Mouse (Mus musculus): ENCODE data around the gene Otub1.

Otub1 gene

GRCm38 (mm10) chr19:7177804-7178511 lies 28.2 kb downstream of the Otub1 start:
- DNase-seq (ENCODE audit: low read depth, low spot score): no peak

GRCm38 (mm10) chr19:7176041-7176696 lies 29.9 kb downstream of the Otub1 start:
- DNase-seq (ENCODE audit: low read depth, low spot score): no peak

GRCm38 (mm10) chr19:7172051-7172866 lies 33.9 kb downstream of the Otub1 start:
- no peak for DNase-seq (ENCODE audit: low read depth, low spot score)

GRCm38 (mm10) chr19:7171447-7171846 lies 34.7 kb downstream of the Otub1 start:
- DNase-seq (ENCODE audit: low read depth, low spot score): no peak

- no peak for DNase-seq (ENCODE audit: low read depth, low spot score)
These were observed 35.2 kb downstream of the Otub1 start for GRCm38 (mm10) chr19:7170916-7171315.

GRCm38 (mm10) chr19:7168423-7168822 lies 37.7 kb downstream of the Otub1 start:
- no peak for DNase-seq (ENCODE audit: low read depth, low spot score)

GRCm38 (mm10) chr19:7166767-7167166 lies 39.3 kb downstream of the Otub1 start:
- no peak for DNase-seq (ENCODE audit: low read depth, low spot score)

- no peak for DNase-seq (ENCODE audit: low read depth, low spot score)
These were observed 39.9 kb downstream of the Otub1 start for GRCm38 (mm10) chr19:7166200-7166711.

GRCm38 (mm10) chr19:7165509-7166199 lies 40.5 kb downstream of the Otub1 start:
- no peak for DNase-seq (ENCODE audit: low read depth, low spot score)

GRCm38 (mm10) chr19:7164820-7165323 lies 41.2 kb downstream of the Otub1 start:
- DNase-seq (ENCODE audit: low read depth, low spot score): no peak

- DNase-seq (ENCODE audit: low read depth, low spot score): no peak
These were observed 41.9 kb downstream of the Otub1 start for GRCm38 (mm10) chr19:7164238-7164637.

GRCm38 (mm10) chr19:7161064-7161463 lies 45.1 kb downstream of the Otub1 start:
- DNase-seq (ENCODE audit: low read depth, low spot score): no peak

GRCm38 (mm10) chr19:7160151-7160906 lies 45.8 kb downstream of the Otub1 start:
- peak; percentile 62 for DNase-seq (ENCODE audit: low read depth, low spot score)

GRCm38 (mm10) chr19:7157734-7158133 lies 48.4 kb downstream of the Otub1 start:
- no peak for DNase-seq (ENCODE audit: low read depth, low spot score)

GRCm38 (mm10) chr19:7155196-7155595 lies 50.9 kb downstream of the Otub1 start:
- DNase-seq (ENCODE audit: low read depth, low spot score): no peak

GRCm38 (mm10) chr19:7153232-7153631 lies 52.9 kb downstream of the Otub1 start:
- no peak for DNase-seq (ENCODE audit: low read depth, low spot score)

GRCm38 (mm10) chr19:7151927-7152653 lies 54.0 kb downstream of the Otub1 start:
- DNase-seq (ENCODE audit: low read depth, low spot score): no peak

- DNase-seq (ENCODE audit: low read depth, low spot score): no peak
These were observed 54.7 kb downstream of the Otub1 start for GRCm38 (mm10) chr19:7151300-7151926.

- no peak for DNase-seq (ENCODE audit: low read depth, low spot score)
These were observed 56.9 kb downstream of the Otub1 start for GRCm38 (mm10) chr19:7149158-7149685.
